Mouse (Mus musculus): ENCODE measurements around the gene Btbd35f24. TPM values are rescaled to one million over a fixed set of nuclear protein-coding genes. Genes with fewer than 3 reads are reported as not detected.

Btbd35f24 gene
- polyA plus RNA-seq (2012; rRNA removed): not detected in 2 replicates

GRCm38 (mm10) chrX:3195727-3196126 is at the start of gene Btbd35f24:
TSS of gene Btbd35f24 (minus strand) at chrX:3195827.

Other genes starting within 250 kb of the Btbd35f24 start
- gene Btbd35f23, start 119.0 kb downstream of the Btbd35f24 start, polyA plus RNA-seq (2012; rRNA removed): not detected in 2 replicates
- not detected in 2 replicates for gene Btbd35f11, start 247.9 kb upstream of the Btbd35f24 start, polyA plus RNA-seq (2012; rRNA removed)